Comparison of ENCODE assay signal across 8 mouse cellular contexts in genomic region chr5:23617104-23617415, GRCm38 (mm10).
DNase-seq lines count a peak whose midpoint lies in the region; ATAC-seq and TF ChIP-seq lines count a peak whose summit lies in the region.

No protein-coding gene starts in this region.

- peaks cover 11% of the 10 kb centered on the region; the same call in 1 of the 2 replicates for H3K4me1 ChIP-seq in heart, postnatal 0 days (ENCODE audit: control insufficient read depth, insufficient read depth)
- peaks cover 17% of the 10 kb centered on the region; the same call in 1 of the 2 replicates for H3K4me1 ChIP-seq in liver, embryonic 12.5 days
- H3K4me1 ChIP-seq in small intestine, adult 2 months (ENCODE audit: control insufficient read depth, insufficient read depth, insufficient read length, low read length) = no peaks in the 10 kb centered on the region

- peak overlapping the region; percentile 63 for H3K9ac ChIP-seq in heart, postnatal 0 days (replicated peaks; ENCODE audit: low read depth, low read length)
- peak overlapping the region; percentile 61 for H3K9ac ChIP-seq in liver, embryonic 12.5 days

- WGBS in heart, postnatal 0 days = 10% methylated on average over 5 of the region's 5 CpGs
- 14% methylated on average over 5 of the region's 5 CpGs for WGBS in liver, embryonic 12.5 days (ENCODE audit: insufficient replicate concordance)
- 2% methylated on average over 5 of the region's 5 CpGs for WGBS in small intestine, adult 2 months

- peak; percentile 49 for DNase-seq in adrenal gland, postnatal 14 days
- no peak for DNase-seq in adrenal gland, adult 8-10 months
- peak; percentile 10 for DNase-seq in ovary, postnatal 10 days (ENCODE audit: low spot score)
- no peak for DNase-seq in ovary, adult 18-20 months (ENCODE audit: low spot score)
- DNase-seq in heart, postnatal 0 days (ENCODE audit: low spot score) = no peak
- DNase-seq in right cerebral cortex, adult 18-20 months = no peak

- ATAC-seq in heart, postnatal 0 days (ENCODE audit: insufficient read depth, low read depth) = no peak; the same call in 1 of the 2 replicates
- ATAC-seq in liver, embryonic 12.5 days = peak; percentile 27; the same call in 1 of the 2 replicates

- H3K4me3 ChIP-seq in heart, postnatal 0 days (ENCODE audit: low read depth, low read length) = peak overlapping the region; percentile 54
- peak overlapping the region; percentile 63 for H3K4me3 ChIP-seq in liver, embryonic 12.5 days
- H3K4me3 ChIP-seq in small intestine, adult 2 months (ENCODE audit: low read depth, low read length) = peak overlapping the region; percentile 59

- H3K36me3 ChIP-seq in heart, postnatal 0 days (replicated peaks; ENCODE audit: control insufficient read depth, insufficient read depth, low read length) = no peaks in the 10 kb centered on the region
- no peaks in the 10 kb centered on the region for H3K36me3 ChIP-seq in liver, embryonic 12.5 days
- H3K36me3 ChIP-seq in small intestine, adult 2 months (ENCODE audit: control insufficient read depth, insufficient read depth, low read length) = no peaks in the 10 kb centered on the region

- H3K4me2 ChIP-seq in heart, postnatal 0 days (ENCODE audit: low read depth, low read length) = peak overlapping the region; percentile 79
- H3K4me2 ChIP-seq in liver, embryonic 12.5 days = peak overlapping the region; percentile 73

- H3K27me3 ChIP-seq in heart, postnatal 0 days (ENCODE audit: control insufficient read depth, insufficient read depth, low read length) = no peaks in the 10 kb centered on the region
- H3K27me3 ChIP-seq in liver, embryonic 12.5 days (replicated peaks) = no peaks in the 10 kb centered on the region
- no peaks in the 10 kb centered on the region for H3K27me3 ChIP-seq in small intestine, adult 2 months (ENCODE audit: control insufficient read depth, insufficient read depth, low read length)

- TF ChIP-seq EP300 in heart, postnatal 0 days (IDR thresholded peaks at IDR 0.05; ENCODE audit: low read depth) = no peak

- no peak for TF ChIP-seq POLR2A in small intestine, adult 2 months (IDR thresholded peaks at IDR 0.05; ENCODE audit: low read depth, low read length)

- H3K9me3 ChIP-seq in heart, postnatal 0 days (replicated peaks; ENCODE audit: control insufficient read depth, low read length) = no peaks in the 10 kb centered on the region
- no peaks in the 10 kb centered on the region for H3K9me3 ChIP-seq in liver, embryonic 12.5 days (replicated peaks)

- H3K27ac ChIP-seq in heart, postnatal 0 days (ENCODE audit: low read depth) = peak overlapping the region; percentile 99
- H3K27ac ChIP-seq in liver, embryonic 12.5 days = peak overlapping the region; percentile 75
- H3K27ac ChIP-seq in small intestine, adult 2 months (ENCODE audit: insufficient read depth, low read depth, low read length) = peak overlapping the region; percentile 85

- no peak for TF ChIP-seq CTCF in heart, postnatal 0 days (IDR thresholded peaks at IDR 0.05; ENCODE audit: low read depth)
- no peak for TF ChIP-seq CTCF in small intestine, adult 2 months (IDR thresholded peaks at IDR 0.05; ENCODE audit: extremely low read depth, insufficient read length, insufficient replicate concordance, low read depth, low read length)

Comparison
In these comparisons a context has a peak if more than half of its experiments do, and no peak if none do; other contexts are left out.
1. DNase-seq: peak in adrenal gland, postnatal 14 days (single experiment) and ovary, postnatal 10 days (single experiment); none in adrenal gland, adult 8-10 months (single experiment), ovary, adult 18-20 months (single experiment), heart, postnatal 0 days (single experiment) and right cerebral cortex, adult 18-20 months (single experiment).
2. Peak in every context shown above with its lines, with median percentiles within 50 percentile points of each other: H3K27ac ChIP-seq and H3K4me3 ChIP-seq.